Mouse (Mus musculus) right cerebral cortex, adult 18-20 months (tissue): ENCODE measurements at regions not wholly inside any gene's neighbourhood (a gene's known extent, or its start where the extent isn't known, plus 50 kb on each side); places are given as distances from the start of the nearest gene placed in this dataset.

Experiments used
- DNase-seq: peaks from one replicate; pipeline ENCODE4 v3.0.0; 2022; ENCODE audit warnings: mixed read lengths

DNA sequence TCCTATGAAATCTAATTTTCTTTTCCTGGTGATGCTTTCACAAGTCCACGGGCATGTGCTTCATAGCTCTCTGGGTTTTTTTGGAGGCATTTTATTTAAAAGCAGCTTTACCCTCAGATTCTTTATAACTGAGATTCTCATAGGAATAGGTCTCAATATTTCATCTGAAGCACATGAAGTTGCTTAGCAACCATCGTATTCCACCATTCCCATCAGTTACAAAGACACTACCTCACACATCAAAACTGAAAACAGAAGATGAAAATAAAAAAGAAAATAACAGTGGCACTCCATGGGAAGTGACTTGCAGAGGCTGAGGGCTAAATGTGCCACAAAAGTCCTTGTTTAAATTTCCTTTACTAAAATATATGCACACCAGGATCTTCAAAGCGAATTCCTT, 384.0 kb upstream of the 1700015G11Rik start:
- DNase-seq: no peak

DNA sequence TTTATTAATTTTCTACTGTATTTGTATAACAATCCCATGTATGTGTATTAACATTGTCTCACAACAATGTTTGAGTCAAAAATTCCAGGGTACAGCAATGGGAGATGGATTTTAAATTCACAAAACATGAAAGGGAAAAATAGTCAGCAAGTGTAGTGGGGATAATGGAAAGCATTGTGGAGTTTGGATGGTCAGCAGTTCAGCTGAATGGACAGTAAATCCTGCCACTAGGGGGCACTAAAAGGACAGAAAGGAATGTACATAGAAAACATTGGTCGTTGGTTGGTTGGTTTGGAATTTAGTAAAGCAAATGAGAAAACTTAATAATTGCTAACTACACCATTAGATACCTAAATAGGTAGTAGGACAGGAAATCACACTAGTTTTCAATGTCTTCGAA, 376.3 kb upstream of the 1700015G11Rik start:
- peak; percentile 51 for DNase-seq
